Comparison of ENCODE assay signal across 8 mouse cellular contexts in the genomic region with DNA sequence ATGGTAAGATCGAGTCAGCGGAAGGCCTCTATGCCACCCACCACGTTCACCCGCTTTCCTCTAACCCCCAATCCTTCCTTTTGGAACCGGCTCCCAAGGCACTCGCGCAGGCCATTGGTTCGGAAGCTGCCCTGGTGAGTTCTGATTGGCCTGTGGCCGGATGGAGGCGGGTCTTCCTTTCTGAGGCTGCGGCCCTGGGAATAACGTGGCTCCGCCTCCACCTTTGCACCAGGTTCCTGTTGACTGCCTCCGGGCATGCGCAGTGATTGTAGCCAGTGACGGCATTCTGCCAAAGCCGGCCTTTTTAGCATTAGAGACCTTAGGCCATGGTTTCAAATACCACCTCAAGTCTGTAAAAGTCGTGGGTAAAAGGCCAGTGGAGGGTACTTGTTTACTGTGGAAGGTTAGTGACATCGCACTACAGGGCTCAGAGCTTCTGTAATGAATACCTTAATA. TPM values are rescaled to one million over a fixed set of nuclear protein-coding genes. Genes with fewer than 3 reads are reported as not detected.
DNase-seq lines count a peak whose midpoint lies in the region; ATAC-seq lines count a peak whose summit lies in the region.

No protein-coding gene starts in this region.

- H3K4me2 ChIP-seq in hindbrain, embryonic 11.5 days (replicated peaks; ENCODE audit: low read depth, low read length) = peak overlapping the region; percentile 17

- no peaks in the 10 kb centered on the region for H3K36me3 ChIP-seq in hindbrain, embryonic 11.5 days (ENCODE audit: control insufficient read depth, insufficient read depth, low read length)

- no peaks in the 10 kb centered on the region for H3K9me3 ChIP-seq in hindbrain, embryonic 11.5 days (ENCODE audit: control insufficient read depth, low read length)

- no peaks in the 10 kb centered on the region for H3K4me1 ChIP-seq in hindbrain, embryonic 11.5 days (replicated peaks; ENCODE audit: control insufficient read depth, insufficient read depth, low read length)

- H3K27me3 ChIP-seq in hindbrain, embryonic 11.5 days (ENCODE audit: control insufficient read depth, insufficient read depth, low read length) = no peaks in the 10 kb centered on the region

- peak overlapping the region; percentile 14; the same call in 1 of the 2 replicates for H3K4me3 ChIP-seq in hindbrain, embryonic 11.5 days (ENCODE audit: low read depth, low read length)

- no peak overlapping the region for H3K27ac ChIP-seq in hindbrain, embryonic 11.5 days (ENCODE audit: low read depth, low read length)

- peak; percentile 96 for DNase-seq in Muller cell, postnatal 12 days (ENCODE audit: inconsistent ontology term)
- peak; percentile 99 for DNase-seq in cerebellum, adult 9-11 months
- peak; percentile 94 to 96 for DNase-seq in frontal cortex, adult 2 months (ENCODE audit: extremely low spot score in 1 of 2, low spot score in 1 of 2)
- DNase-seq in hindbrain, embryonic 11.5 days (ENCODE audit: low spot score) = peak; percentile 90
- peak; percentile 94 to 96 for DNase-seq in layer of hippocampus, postnatal 10 days (ENCODE audit: low spot score in 2 of 2)
- DNase-seq in lung, postnatal 10 days = peak; percentile 98
- DNase-seq in ovary, postnatal 36 days (ENCODE audit: low spot score) = peak; percentile 93
- DNase-seq in thymus, postnatal 25 days = peak; percentile 94

- H3K9ac ChIP-seq in hindbrain, embryonic 11.5 days (ENCODE audit: low read depth, low read length) = 0 out of 2 replicates have a peak overlapping the region, but pooled peaks have one; percentile 15

- WGBS in hindbrain, embryonic 11.5 days = 12% methylated on average over 19 of the region's 19 CpGs

- ATAC-seq in hindbrain, embryonic 11.5 days (ENCODE audit: low FRiP score) = peak; percentile 96

RNA-seq across cellular contexts. Expression of gene Was, which starts 6.5 kb away (rescaled TPM):
- 1.1 and 1.4 TPM in 2 replicates for polyA plus RNA-seq in frontal cortex, adult 2 months (2012; rRNA removed)
- 0.49 and 0.91 TPM in 2 replicates for polyA plus RNA-seq in hindbrain, embryonic 11.5 days (2014; fragmentation: Nextera tagmentation; extraction: Ambion mirVana)
- total RNA-seq in layer of hippocampus, postnatal 10 days (2021) = 1 to 10 TPM; 1.2 to 1.7 TPM

RNA-seq across cellular contexts. Expression of gene Suv39h1, which starts 22.3 kb away (rescaled TPM):
- 25.0 and 27.5 TPM in 2 replicates for polyA plus RNA-seq in frontal cortex, adult 2 months (2012; rRNA removed)
- 59.8 and 68.7 TPM in 2 replicates for polyA plus RNA-seq in hindbrain, embryonic 11.5 days (2014; fragmentation: Nextera tagmentation; extraction: Ambion mirVana)
- 10 to 100 TPM; 30.4 to 30.7 TPM for total RNA-seq in layer of hippocampus, postnatal 10 days (2021)

RNA-seq across cellular contexts. Expression of gene Wdr13, which starts 35.9 kb away (rescaled TPM):
- polyA plus RNA-seq in frontal cortex, adult 2 months (2012; rRNA removed) = 221 and 236 TPM in 2 replicates
- 25.6 and 30.8 TPM in 2 replicates for polyA plus RNA-seq in hindbrain, embryonic 11.5 days (2014; fragmentation: Nextera tagmentation; extraction: Ambion mirVana)
- 100 to 1,000 TPM; 219 to 231 TPM for total RNA-seq in layer of hippocampus, postnatal 10 days (2021)

RNA-seq across cellular contexts. Expression of gene Rbm3, which starts 48.9 kb away (rescaled TPM):
- polyA plus RNA-seq in frontal cortex, adult 2 months (2012; rRNA removed) = 216 and 235 TPM in 2 replicates
- 450 and 452 TPM in 2 replicates for polyA plus RNA-seq in hindbrain, embryonic 11.5 days (2014; fragmentation: Nextera tagmentation; extraction: Ambion mirVana)
- 100 to 1,000 TPM; 248 to 315 TPM for total RNA-seq in layer of hippocampus, postnatal 10 days (2021)
